Mouse (Mus musculus): Measurements from ENCODE around the gene Kras.
A peak's percentile ranks its signal among the peaks of the same experiment; 100 is the strongest.

Gene Kras

DNA sequence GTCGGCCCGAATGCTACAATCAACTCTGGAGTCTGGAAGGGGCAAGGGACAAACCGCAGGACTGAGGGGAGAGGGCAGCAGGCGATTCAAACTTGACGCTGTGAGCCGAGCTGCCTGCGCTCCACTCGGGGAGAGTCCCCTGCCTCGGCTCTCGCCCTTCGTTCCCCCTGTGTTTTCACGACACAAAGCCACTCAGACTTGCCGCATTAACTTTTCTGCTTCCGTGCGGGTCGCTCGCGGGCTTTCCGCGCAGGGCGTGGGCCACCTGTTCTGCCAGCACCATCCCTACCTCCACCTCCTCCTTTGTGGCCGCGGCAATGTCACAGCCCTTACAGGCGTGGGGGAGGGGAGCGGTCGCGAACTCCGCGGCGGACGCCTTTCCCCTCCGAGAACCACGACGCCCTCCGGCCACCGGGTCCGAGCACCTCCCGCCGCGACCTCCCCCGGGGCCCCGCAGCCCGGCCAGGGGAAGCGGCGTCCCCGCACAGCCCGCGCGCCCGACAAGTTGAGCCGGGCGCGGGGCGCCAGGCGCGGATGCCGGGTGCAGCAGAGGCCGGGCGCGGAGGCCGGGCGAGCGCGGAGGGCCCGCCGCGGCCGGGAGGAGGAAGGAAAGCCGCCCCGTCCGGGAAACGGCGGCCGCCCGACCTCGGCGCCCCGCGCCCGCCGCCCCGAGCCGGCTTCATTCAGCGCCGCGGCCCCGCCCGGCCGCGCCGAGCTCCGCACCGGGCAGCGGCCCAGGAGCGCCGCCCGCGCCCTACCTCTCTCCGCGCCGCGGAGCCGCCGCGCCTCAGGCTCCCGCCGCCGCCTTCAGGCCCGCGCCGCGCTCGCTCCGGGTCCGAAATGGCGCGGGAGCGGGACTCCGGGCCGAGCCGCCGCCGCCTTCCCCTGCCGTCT is 501 bp downstream of the Kras start:
- DNase-seq = peak; percentile 23

DNA sequence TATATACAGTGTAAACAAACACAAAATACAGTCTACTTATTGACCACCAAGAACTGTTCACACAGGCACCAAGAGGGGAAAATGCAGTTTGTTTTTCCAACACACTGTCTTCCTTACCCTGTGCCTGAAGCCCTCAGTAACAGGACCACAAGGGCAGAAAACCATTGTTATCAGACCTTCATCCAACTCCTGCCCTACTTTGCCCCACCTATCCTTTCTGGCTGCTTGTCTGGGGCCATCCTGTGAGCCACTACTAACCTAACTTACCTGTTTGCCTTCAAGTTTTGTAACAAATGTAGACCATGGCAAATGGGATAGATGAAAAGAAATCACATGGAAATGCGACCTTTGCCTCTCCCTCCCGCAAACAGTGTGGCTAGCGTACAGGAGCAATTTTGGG is 2.2 kb downstream of the Kras start:
- DNase-seq = no peak

DNA sequence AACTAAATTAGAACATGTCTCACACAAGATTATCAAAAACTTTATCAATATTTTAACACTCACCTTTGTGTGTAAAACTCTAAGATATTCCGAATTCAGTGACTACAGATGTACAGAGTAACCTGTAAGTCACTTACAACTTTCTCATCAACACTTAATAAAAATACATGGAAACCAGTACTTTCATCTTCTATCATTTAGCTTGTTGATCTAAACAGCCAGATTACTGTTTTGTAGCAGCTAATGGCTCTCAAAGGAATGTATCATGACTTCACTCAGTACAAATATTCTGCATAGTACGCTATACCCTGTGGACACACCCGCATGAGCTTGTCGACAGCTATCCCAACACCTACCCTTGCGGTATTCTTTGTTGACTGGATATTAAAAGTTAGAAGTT is 3.2 kb downstream of the Kras start:
- no peak for DNase-seq

DNA sequence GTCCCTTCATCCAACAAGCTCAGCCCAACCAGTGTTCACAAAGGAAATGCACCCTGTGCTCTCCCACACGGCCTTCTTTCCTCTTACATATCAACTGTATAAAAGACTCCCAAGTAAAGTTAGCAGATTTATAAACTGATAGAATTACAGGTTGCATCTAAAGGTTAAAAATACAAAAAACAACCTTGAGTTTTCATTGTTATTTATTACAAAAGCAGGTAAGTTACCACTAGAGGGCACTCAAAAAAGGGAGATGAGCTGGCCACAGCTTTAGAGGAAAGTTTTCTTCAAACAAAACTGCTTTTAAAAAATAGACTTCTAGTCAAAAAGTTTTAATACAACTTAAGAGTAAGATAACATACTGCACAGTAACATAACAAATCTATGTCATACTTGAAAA is 7.5 kb downstream of the Kras start:
- no peak for DNase-seq

DNA sequence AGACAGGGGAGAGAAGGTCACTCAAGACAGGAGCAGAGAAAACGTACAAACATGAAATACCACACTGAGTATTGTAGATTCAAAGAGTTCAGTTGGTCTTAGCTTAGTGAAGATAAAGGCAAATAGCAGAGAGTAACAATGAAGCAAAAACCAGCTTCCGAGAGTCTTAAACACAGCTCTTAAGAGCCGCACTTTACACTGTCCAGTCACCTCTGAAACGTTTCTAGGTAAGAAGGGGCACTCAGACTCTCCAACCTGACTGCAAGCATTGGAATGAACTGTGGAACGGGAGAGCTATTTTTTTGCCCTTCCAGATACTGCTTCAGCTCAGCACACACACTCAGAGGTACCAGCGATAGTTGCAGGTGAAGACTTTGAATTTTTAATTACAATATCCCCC is 9.8 kb downstream of the Kras start:
- DNase-seq = no peak

DNA sequence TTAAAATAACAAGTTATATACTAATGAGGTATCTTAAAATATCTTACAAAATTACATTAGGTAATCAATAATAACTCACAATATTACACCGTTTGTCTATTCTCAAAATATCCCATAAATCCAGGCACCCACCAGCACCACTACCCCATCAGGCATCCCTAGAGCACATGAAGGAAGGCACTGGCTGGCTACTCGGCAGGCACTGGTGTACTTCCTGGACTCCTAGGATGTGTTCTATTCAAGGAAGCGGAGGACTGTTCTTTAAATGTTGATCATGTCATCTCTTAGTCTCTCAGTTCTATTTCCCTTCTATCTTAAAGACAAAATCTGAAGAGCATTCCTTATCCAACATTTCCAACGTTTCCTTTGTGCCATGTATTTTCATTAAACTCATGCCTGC is 12.9 kb downstream of the Kras start:
- no peak for DNase-seq

DNA sequence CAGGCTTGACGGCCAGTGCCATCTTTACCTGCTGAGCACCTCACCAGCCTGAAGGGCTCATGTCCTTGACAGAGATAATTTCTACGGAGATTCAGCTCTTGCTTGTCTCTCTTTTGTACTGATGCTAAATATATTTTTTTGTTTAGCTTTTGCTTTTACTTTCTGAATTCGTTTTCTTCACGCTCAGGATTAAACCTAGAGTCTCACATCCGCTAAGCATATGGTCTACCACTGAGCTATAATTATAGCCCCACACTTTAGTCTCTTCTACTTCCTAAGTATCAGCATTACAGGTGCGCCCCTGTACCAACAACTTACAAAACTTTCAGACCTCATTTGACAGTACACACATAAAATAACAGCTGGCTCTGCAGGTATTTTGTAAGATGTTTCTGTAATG is 14.7 kb downstream of the Kras start:
- no peak for DNase-seq

DNA sequence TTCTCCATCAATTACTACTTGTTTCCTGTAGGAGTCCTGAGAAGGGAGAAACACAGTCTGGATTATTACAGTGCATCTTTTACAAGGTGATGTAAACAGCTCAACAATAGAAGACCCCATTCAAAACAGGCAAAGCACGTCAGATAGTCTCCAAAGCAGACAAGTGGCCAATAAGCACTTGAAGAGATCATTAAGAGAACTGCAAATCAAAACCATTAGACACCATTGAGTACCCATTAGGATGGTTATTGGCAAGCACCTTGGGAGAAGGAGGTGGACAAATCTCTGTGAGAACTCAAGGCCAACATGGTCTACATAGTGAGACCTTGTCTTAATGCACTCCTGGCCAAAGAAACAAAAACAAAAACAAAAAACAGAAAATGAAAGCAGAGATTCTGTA is 15.6 kb downstream of the Kras start:
- DNase-seq = no peak

DNA sequence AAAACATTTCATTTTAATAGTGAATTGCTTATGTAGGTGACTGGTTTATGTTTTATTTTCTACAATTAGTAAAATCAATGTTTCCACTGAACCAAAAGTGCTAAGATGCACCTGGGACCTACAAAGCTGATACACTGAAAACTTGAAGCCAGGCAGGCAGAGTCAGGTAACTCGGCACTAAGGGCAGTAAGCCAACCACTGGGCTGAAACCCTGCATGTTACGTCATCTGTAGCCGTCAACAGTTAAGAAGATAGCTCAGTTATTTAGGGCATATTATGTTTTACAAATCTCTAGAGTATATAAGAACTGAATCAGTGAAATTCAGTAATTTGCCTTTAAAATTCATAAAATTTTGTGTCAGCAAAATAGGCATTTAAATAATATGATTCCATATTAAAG is 23.7 kb downstream of the Kras start:
- no peak for DNase-seq

DNA sequence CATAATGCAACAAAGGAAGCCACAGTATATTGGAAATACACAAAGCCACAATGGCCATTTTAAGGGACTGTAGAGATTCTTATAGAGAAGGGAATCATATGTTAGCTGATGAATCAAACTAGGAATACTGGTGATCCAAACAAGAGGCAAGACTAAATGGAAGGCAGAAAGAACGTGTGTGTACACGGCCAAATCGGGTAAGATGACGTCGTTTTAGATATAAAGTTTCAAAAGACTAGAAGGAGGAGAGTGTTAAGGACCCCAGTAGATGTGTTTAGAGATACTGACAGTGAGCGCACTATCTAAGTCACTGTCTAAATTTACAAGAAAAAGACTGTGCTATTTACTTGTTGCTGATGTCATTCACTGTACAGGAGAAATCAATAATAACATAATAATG is 25.8 kb downstream of the Kras start:
- DNase-seq = no peak

DNA sequence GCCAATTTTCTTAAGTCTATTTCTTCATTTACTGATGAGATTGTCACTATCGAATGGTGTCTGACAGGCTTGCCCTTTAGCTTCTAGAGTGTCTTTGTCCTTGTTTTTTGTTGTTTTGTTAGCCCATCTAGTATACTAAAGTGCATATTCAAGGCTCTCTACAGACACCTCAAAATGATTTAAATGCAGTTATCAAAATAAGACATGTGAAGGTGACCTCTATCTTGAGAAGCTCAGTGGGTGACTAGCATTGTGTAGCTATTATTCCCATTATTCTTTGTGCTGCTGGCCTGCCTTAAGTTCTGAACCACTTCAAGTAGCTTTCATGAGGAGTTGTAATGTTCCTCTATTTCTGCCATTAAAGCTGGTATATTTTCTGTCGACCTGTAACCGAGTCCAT is 34.2 kb downstream of the Kras start:
- DNase-seq = no peak

DNA sequence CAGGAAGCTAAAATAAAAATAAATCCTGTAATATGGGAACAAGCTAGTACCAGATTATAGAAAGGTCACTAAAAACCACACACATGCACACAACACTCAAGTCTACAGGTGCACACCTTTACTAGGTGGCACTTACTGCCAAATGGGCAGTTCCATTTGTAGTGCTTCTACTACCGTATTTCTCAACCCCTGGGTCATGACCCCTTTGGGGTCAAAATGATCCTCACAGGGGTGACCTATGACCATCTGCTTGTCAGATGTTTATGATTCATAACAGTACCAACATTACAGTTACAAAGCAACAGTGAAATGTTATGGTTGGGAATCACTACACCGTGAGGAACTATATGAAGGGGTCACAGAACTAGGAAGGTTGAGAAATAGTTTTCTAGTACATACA is 36.1 kb downstream of the Kras start:
- no peak for DNase-seq

DNA sequence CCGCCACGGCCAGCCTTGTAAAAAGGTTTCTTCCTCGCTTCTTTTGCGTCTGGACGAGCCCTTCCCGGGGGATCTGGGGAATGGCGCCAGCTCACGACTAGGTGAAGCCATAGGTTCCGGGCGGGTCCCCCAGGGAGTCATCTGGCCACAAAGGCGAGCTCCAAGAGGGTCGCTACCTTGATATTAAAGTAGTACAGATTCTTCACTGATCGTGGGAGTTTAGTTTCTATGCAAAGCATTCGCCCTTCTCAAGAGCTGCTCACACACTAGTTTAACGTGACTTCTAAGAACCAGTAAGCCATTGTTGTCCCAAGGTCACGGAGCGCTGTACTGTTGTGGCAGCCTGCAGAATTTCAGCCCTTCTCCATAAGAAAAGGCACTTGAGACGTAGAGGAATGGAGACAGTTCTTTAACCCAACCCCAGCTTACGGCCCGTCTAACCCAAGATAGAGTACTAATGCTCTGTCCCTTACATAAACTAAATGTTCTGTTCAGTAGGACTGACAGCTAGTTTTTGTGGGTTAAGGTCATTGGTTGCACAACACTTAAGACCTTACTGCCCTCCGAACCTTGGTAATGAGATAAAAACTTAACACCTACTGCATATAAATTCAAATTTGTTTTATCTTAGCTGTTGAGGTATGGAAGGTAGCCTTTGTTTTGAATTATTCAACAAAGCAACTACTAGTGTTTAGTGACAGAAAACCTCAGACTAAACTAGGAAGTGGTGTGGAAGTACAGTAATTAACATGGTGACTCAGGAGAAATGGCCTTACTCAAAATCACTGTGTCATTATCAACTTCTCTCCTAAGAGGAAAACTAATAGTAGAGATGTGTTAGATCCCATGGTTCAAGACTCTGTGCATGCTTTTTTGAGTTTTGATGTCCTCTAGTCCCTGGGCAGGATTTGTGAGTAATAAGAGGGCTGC is 38.4 kb downstream of the Kras start:
- no peak for DNase-seq

DNA sequence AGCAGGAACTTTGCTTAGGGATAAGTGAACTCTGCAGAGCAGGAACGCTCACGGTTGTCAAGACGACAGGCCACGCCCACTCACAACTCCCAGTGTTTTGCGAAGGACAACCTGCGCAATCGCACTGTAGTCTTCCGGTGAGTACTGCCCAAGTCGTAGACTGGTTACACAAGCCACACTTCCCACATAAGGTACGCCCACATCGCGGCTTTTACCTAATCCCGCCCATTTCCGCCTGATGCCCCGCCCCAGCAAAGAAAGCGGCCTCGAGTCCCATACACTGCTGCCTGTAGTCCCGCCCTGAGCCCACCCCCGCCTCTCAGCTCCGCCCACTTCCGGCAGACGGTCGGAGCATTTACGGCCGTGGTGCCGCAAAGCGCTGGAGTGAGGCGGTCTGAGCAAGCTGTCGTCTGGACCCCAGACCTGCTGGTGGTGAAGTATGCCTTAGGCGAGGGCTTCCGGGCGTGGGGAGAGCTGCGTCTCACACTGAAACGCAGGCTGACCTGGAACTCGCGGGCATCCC is 39.2 kb downstream of the Kras start, which contains the start of the genes Casc1 and Etfrf1:
Casc1 (minus strand) TSS at position 190 of the 523 bp plus-strand sequence.
Etfrf1 (plus strand) TSS at position 319 of the 523 bp plus-strand sequence.
- peak; percentile 100 for DNase-seq

DNA sequence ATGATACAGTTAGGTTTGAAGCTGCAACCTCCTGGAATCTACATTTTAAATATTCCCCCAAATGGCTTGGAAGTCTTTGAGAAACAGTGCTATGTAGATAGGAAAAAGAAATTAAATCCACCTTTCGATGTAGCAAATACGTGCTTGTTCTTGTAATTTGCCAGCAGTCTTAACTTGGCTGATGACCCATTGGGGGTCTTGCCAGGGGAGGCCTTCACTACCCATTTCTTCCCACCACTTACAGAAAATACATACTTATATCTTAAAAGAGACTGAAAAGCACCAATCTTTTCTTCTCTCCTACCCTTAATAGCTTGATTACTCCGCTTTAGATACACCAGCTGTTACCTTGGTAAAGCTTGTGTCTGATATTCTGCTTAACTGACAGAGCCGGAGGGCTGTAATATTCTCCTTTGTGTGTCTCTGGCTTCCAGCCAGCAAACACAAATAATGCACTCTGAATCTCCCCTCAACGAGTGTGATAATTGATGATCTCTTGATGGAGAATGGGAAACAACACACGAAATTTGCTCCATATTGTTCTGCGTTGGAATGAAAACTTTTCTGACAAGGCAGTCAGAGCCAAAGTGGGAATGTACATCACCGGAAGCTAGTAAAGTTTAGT is 39.9 kb downstream of the Kras start:
- no peak for DNase-seq

DNA sequence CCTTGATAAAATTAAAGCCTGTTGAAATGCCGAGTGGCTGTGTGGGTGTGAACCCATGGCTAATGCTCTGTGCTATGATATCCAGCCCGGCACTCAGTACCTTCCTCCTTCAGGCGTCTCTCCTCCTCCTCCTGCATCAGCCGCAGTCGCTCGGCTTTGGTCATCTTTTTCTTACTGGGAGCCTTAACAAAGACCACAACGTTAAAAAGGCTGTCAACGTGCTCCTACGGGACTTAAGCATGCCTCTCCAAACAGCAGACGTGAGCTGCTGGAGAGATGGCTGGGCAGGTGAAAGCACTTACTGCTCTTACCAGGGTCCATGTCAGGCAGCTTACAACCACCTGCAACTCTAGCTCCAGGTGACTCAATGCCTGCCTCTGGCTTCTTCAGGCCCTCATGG is 44.9 kb downstream of the Kras start:
- no peak for DNase-seq

DNA sequence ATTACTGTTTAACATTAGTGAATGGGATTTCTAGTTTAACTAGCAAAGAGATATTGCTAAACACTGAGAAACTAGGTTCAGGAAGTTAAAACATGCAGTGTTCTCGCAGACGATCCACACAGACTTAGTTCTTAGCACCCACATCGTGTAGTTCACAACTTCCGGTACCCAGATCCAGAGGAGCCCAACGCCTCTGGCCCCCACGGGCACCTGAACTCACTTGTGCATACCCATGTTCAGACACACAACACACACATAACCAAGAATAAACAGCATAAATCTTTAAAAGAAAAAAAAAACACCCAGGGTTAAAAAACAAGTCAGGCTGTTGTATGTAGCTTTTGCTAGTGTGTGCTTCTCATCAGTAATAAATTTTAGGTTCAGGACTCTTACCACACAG is 45.6 kb downstream of the Kras start:
- DNase-seq = no peak

DNA sequence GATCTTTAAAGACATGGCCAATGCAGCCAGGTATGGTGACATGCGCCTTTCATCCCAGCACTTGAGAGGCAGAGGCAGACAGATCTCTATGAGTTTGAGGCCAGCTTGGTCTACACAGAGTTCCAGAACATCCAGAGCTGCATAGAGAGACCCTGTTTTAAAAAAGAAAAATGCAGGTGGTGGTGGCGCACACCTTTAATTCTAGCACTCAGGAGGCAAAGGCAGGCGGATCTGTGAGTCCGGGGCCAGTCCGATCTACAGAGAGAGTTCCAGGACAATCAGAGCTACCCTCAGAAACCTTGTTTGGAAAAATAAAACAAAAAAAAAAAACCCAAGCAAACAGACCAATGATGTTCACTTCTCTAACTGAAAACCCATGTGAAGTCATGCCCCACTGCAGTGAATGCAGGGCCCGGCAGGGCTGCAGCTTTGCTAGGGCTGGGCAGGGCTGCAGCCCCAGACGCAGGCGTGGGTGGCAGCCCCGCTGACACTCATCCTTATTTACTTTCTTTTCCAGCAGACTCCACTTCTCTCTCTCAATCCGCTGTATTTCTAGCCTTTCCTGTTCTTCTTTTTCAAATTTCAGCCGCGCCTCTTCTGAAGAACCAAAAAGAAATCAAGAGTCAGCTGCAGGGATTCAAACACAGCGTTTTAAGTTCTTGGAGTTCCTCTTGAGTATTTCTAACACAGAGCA is 47.5 kb downstream of the Kras start:
- no peak for DNase-seq

DNA sequence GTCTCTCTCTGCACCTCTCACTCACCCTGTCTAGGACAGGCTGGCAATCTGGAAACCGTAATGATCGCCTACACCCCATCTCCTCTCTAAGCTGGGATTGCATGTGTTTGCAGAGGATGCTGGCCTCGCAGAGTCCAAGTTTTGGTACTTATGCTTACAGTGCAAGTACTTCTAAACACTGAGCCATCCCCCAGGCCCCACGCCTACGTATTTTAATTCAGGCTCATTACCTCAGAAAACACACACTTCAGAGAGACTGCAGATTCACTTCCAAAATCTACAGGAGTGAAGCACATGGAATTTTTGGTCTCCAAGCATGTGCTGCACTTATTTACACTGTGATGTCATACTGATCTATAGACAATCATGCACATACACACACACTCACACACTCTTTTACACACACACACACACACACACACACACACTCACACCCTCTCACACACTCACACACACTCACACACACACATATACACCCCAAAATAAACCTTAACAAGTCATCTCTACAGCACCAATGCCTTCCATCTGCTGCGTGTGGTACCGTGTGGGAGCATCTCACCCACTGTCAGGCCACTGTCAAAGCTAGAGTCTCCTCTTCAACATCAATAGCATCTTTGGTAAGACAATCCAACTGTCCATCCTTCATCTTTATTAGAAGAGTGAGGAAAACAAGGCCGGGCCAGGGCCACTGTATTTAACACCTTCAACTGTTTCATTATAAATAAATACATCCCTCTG is 51.9 kb downstream of the Kras start:
- no peak for DNase-seq

DNA sequence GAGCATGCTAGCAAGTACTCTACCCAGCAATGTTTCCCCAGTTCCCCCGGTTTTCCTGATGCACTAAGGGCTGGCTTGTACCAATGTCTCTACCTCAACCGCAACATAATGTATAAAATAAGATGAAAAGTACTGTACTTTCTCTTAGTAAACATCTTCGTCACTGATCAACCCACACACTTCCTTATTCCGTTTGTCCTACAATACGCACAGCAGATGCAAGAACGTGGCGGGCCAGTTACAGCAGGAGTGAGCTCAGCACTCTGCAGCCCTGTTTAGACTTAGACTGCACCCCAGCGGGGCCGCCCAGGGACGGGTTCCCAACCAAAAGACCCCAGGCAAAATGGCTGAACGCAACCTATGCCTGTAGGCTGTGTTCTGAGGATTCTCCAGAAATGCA is 56.6 kb downstream of the Kras start:
- DNase-seq = no peak

DNA sequence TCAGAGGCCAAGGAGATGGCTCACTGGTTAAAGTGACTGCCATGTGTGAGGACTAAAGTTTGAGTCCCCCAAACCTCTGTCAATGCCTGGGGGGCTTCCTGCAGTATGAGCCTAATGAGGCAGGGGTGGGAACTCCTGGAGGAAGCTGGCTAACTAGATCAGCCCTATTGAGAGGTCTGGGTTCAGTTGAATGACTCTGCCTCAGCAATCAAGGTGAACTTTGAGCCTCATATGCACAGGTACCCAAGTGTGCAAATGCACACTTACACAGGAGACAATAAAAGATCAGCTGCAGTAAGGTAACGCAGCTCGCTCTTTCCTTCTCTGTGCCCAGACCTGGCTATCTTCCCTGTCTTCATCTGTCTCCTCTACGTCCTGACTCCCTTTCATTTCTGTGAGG is 57.0 kb downstream of the Kras start:
- no peak for DNase-seq

Data from layer of hippocampus, adult 9-11 months (tissue).